Mouse (Mus musculus): ENCODE data around the gene Scn4b. TPM values are rescaled to one million over a fixed set of nuclear protein-coding genes. Genes with fewer than 3 reads are reported as not detected.

Scn4b gene
- 0.03 and 0.08 TPM in 2 replicates for polyA plus RNA-seq (2014; fragmentation: Nextera tagmentation; extraction: Ambion mirVana)

GRCm38 (mm10) chr9:45138191-45139032 lies at the start of gene Scn4b:
Gene Scn4b (plus strand): TSS chr9:45138395.
- under 1% methylated on average over 66 of the region's 76 CpGs for WGBS
- Histone ChIP-seq H3K9me3 (ENCODE audit: control insufficient read depth, low read length) (no peaks in the 10 kb centered on the region), H3K27ac (ENCODE audit: low read depth, low read length) (no peak within 1 kb of the TSS), H3K27me3 (ENCODE audit: control insufficient read depth, insufficient read depth, low read length) (peaks cover 57% of the 10 kb centered on the region), H3K4me3 (ENCODE audit: low read depth, low read length) (peak within 1 kb of the TSS; percentile 47), H3K4me1 (ENCODE audit: control insufficient read depth, insufficient read depth, low read length) (peaks cover 17% of the 10 kb centered on the region), H3K4me2 (peak within 1 kb of the TSS; percentile 91), H3K9ac (ENCODE audit: low read length) (peak within 1 kb of the TSS; percentile 40), H3K36me3 (ENCODE audit: control insufficient read depth, insufficient read depth, low read length) (no peaks in the 10 kb centered on the region)
- DNase-seq (ENCODE audit: low spot score, missing footprints) (peak; percentile 94), ATAC-seq (ENCODE audit: low FRiP score) (peak; percentile 62)

GRCm38 (mm10) chr9:45090811-45091210 lies 47.4 kb upstream of the Scn4b start:
- Histone ChIP-seq H3K27ac (ENCODE audit: low read depth, low read length) (no peak overlapping the region), H3K9ac (ENCODE audit: low read length) (no peak overlapping the region), H3K36me3 (ENCODE audit: control insufficient read depth, insufficient read depth, low read length) (no peaks in the 10 kb centered on the region), H3K27me3 (ENCODE audit: control insufficient read depth, insufficient read depth, low read length) (no peaks in the 10 kb centered on the region), H3K4me3 (ENCODE audit: low read depth, low read length) (no peak overlapping the region), H3K4me2 (no peak overlapping the region), H3K9me3 (ENCODE audit: control insufficient read depth, low read length) (no peaks in the 10 kb centered on the region), H3K4me1 (ENCODE audit: control insufficient read depth, insufficient read depth, low read length) (no peaks in the 10 kb centered on the region)
- ATAC-seq (ENCODE audit: low FRiP score) (no peak), DNase-seq (ENCODE audit: low spot score, missing footprints) (no peak)
- WGBS = 77% methylated on average over 3 of the region's 3 CpGs

GRCm38 (mm10) chr9:45092641-45093040 lies 45.6 kb upstream of the Scn4b start:
- ATAC-seq (ENCODE audit: low FRiP score) = no peak
- no peak for DNase-seq (ENCODE audit: low spot score, missing footprints)
- WGBS = 64% methylated on average over 4 of the region's 4 CpGs
- Histone ChIP-seq H3K27ac (ENCODE audit: low read depth, low read length) (no peak overlapping the region), H3K27me3 (ENCODE audit: control insufficient read depth, insufficient read depth, low read length) (no peaks in the 10 kb centered on the region), H3K36me3 (ENCODE audit: control insufficient read depth, insufficient read depth, low read length) (no peaks in the 10 kb centered on the region), H3K4me3 (ENCODE audit: low read depth, low read length) (no peak overlapping the region), H3K4me2 (no peak overlapping the region), H3K9me3 (ENCODE audit: control insufficient read depth, low read length) (no peaks in the 10 kb centered on the region), H3K9ac (ENCODE audit: low read length) (no peak overlapping the region), H3K4me1 (ENCODE audit: control insufficient read depth, insufficient read depth, low read length) (no peaks in the 10 kb centered on the region)

GRCm38 (mm10) chr9:45095149-45095937 lies 42.9 kb upstream of the Scn4b start:
- ATAC-seq (ENCODE audit: low FRiP score) (no peak), DNase-seq (ENCODE audit: low spot score, missing footprints) (no peak)
- WGBS = 77% methylated on average over 6 of the region's 6 CpGs
- Histone ChIP-seq H3K4me2 (no peak overlapping the region), H3K27ac (ENCODE audit: low read depth, low read length) (no peak overlapping the region), H3K9ac (ENCODE audit: low read length) (no peak overlapping the region), H3K36me3 (ENCODE audit: control insufficient read depth, insufficient read depth, low read length) (no peaks in the 10 kb centered on the region), H3K4me1 (ENCODE audit: control insufficient read depth, insufficient read depth, low read length) (no peaks in the 10 kb centered on the region), H3K27me3 (ENCODE audit: control insufficient read depth, insufficient read depth, low read length) (no peaks in the 10 kb centered on the region), H3K9me3 (ENCODE audit: control insufficient read depth, low read length) (no peaks in the 10 kb centered on the region), H3K4me3 (ENCODE audit: low read depth, low read length) (no peak overlapping the region)

GRCm38 (mm10) chr9:45097877-45098276 lies 40.3 kb upstream of the Scn4b start:
- Histone ChIP-seq H3K27ac (ENCODE audit: low read depth, low read length) (no peak overlapping the region), H3K9ac (ENCODE audit: low read length) (no peak overlapping the region), H3K9me3 (ENCODE audit: control insufficient read depth, low read length) (no peaks in the 10 kb centered on the region), H3K36me3 (ENCODE audit: control insufficient read depth, insufficient read depth, low read length) (no peaks in the 10 kb centered on the region), H3K4me3 (ENCODE audit: low read depth, low read length) (no peak overlapping the region), H3K27me3 (ENCODE audit: control insufficient read depth, insufficient read depth, low read length) (no peaks in the 10 kb centered on the region), H3K4me2 (no peak overlapping the region), H3K4me1 (ENCODE audit: control insufficient read depth, insufficient read depth, low read length) (no peaks in the 10 kb centered on the region)
- ATAC-seq (ENCODE audit: low FRiP score) (no peak), DNase-seq (ENCODE audit: low spot score, missing footprints) (no peak)
- WGBS = 80% methylated on average over 5 of the region's 5 CpGs

- ATAC-seq (ENCODE audit: low FRiP score) = no peak
- 54% methylated on average over 3 of the region's 3 CpGs for WGBS
- no peak overlapping the region for H3K27ac ChIP-seq (ENCODE audit: low read depth, low read length)
Observed at GRCm38 (mm10) chr9:45098426-45098825, 39.8 kb upstream of the Scn4b start.

GRCm38 (mm10) chr9:45102528-45102927 lies 35.7 kb upstream of the Scn4b start:
- no peak overlapping the region for H3K9ac ChIP-seq (ENCODE audit: low read length)
- DNase-seq (ENCODE audit: low spot score, missing footprints) (no peak), ATAC-seq (ENCODE audit: low FRiP score) (no peak)
- H3K27me3 ChIP-seq (ENCODE audit: control insufficient read depth, insufficient read depth, low read length) = no peaks in the 10 kb centered on the region
- no peak overlapping the region for H3K27ac ChIP-seq (ENCODE audit: low read depth, low read length)
- no peaks in the 10 kb centered on the region for H3K36me3 ChIP-seq (ENCODE audit: control insufficient read depth, insufficient read depth, low read length)
- H3K4me1 ChIP-seq (ENCODE audit: control insufficient read depth, insufficient read depth, low read length) = no peaks in the 10 kb centered on the region
- H3K4me3 ChIP-seq (ENCODE audit: low read depth, low read length) = no peak overlapping the region
- no peak overlapping the region for H3K4me2 ChIP-seq
- no peaks in the 10 kb centered on the region for H3K9me3 ChIP-seq (ENCODE audit: control insufficient read depth, low read length)
- WGBS = 95% methylated on average over 1 of the region's 1 CpGs

More at GRCm38 (mm10) chr9:45098426-45098825, 39.8 kb upstream of the Scn4b start:
- Histone ChIP-seq H3K9ac (ENCODE audit: low read length) (no peak overlapping the region), H3K4me2 (no peak overlapping the region), H3K4me3 (ENCODE audit: low read depth, low read length) (no peak overlapping the region), H3K27me3 (ENCODE audit: control insufficient read depth, insufficient read depth, low read length) (no peaks in the 10 kb centered on the region), H3K36me3 (ENCODE audit: control insufficient read depth, insufficient read depth, low read length) (no peaks in the 10 kb centered on the region), H3K9me3 (ENCODE audit: control insufficient read depth, low read length) (no peaks in the 10 kb centered on the region), H3K4me1 (ENCODE audit: control insufficient read depth, insufficient read depth, low read length) (no peaks in the 10 kb centered on the region)
- no peak for DNase-seq (ENCODE audit: low spot score, missing footprints)

GRCm38 (mm10) chr9:45103211-45103979 lies 34.8 kb upstream of the Scn4b start:
- H3K27ac ChIP-seq (ENCODE audit: low read depth, low read length) = no peak overlapping the region
- H3K9me3 ChIP-seq (ENCODE audit: control insufficient read depth, low read length) = no peaks in the 10 kb centered on the region
- H3K4me3 ChIP-seq (ENCODE audit: low read depth, low read length) = no peak overlapping the region
- WGBS = 79% methylated on average over 11 of the region's 11 CpGs
- no peak overlapping the region for H3K9ac ChIP-seq (ENCODE audit: low read length)
- no peak for ATAC-seq (ENCODE audit: low FRiP score)
- H3K4me2 ChIP-seq = no peak overlapping the region
- DNase-seq (ENCODE audit: low spot score, missing footprints) = no peak
- H3K27me3 ChIP-seq (ENCODE audit: control insufficient read depth, insufficient read depth, low read length) = no peaks in the 10 kb centered on the region
- no peaks in the 10 kb centered on the region for H3K36me3 ChIP-seq (ENCODE audit: control insufficient read depth, insufficient read depth, low read length)
- no peaks in the 10 kb centered on the region for H3K4me1 ChIP-seq (ENCODE audit: control insufficient read depth, insufficient read depth, low read length)

All from midbrain, embryonic 11.5 days (tissue).